Mouse (Mus musculus) T-helper 1 cell (primary cell): ENCODE results near the gene Btbd35f27.
"Not testable (repeated sequence)": the region's sequence is repeated elsewhere in the genome, so short reads cannot be mapped to it uniquely, and the experiment has no call there.

Experiments
- in situ Hi-C: fragments of 300-600 bp; cut with MboI, MseI; formaldehyde crosslinking; loops from one replicate; pipeline ENCODE4 v1.15.1; 2025; ENCODE audit warnings: high pct_unique_total_duplicates

Gene Btbd35f27

DNA sequence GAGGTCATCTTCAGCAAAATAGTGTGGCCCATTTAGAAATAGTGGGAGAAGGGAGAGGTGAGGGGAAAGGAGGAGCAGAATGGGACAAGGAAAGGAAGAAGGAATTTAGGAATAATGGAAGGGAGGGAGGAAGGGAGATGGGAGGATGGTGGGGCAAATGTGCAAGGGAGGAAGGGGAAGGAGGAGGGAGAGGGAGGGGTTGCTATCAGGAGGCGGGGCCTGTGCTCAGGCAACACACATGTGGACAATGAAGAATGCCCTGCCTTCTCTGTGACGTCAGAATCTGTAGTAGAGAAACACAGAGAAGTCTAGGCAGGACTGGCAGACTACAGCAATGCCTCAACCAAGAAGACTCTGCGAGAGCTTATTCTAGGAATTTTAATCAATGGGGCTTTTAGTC, at the start of gene Btbd35f27:
TSS of gene Btbd35f27 (plus strand) at position 301 of the 400 bp plus-strand sequence.
- in situ Hi-C loops, result not testable (repeated sequence)
